Mouse (Mus musculus): ENCODE results near the gene Gpc5. TPM values are rescaled to one million over a fixed set of nuclear protein-coding genes. Genes with fewer than 3 reads are reported as not detected.

Gene Gpc5
- polyA plus RNA-seq, 1 experiment from 2014 or later: 1.5 TPM

DNA sequence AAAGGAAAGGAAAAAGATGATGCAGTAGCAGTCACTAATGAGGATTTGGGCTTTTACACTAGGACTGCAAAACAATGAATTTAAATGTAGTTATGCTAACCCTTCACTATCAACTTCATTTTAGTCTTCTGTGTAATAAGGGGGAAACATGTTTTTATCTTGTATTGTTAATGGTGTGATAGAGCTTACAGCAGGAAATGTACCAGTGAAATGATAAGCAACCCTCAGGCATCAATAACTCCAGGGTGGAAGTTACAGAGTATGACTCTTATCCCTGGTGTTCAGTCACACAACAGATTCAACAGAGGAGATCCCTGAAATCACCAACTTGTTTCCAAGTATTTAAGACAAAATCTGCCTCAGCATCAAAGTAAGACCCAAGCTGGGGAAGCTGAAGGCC is 1120.0 kb downstream of the Gpc5 start:
- Histone ChIP-seq H3K9me3 (no peaks in the 10 kb centered on the region), H3K27me3 (no peaks in the 10 kb centered on the region), H3K9ac (no peak overlapping the region), H3K27ac (no peak overlapping the region), H3K4me1 (no peaks in the 10 kb centered on the region), H3K36me3 (no peaks in the 10 kb centered on the region), H3K4me3 (no peak overlapping the region), H3K4me2 (no peak overlapping the region)
- no peak for ATAC-seq (ENCODE audit: insufficient number of reproducible peaks, low FRiP score, low TSS enrichment, low read depth)

DNA sequence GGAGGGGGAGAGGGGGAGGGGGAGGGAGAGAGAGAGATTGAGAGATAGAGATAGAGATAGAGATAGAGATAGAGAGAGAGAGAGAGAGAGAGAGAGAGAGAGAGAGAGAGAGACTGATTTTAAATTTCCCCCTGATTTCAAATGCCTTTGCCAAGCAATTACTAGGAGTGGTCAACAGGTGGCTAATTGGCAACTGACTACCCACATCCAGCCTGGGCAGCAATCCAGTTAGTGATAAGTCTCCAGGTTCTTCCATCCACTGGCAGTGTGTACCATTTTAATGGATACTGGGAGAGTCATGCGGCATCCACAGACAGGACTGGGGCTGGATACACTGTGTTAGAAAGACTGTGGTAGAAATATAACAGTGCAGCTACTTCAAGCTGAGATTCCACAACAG is 1166.1 kb downstream of the Gpc5 start:
- Histone ChIP-seq H3K27me3 (no peaks in the 10 kb centered on the region), H3K27ac (no peak overlapping the region)
- WGBS: 93% methylated on average over 1 of the region's 1 CpGs

DNA sequence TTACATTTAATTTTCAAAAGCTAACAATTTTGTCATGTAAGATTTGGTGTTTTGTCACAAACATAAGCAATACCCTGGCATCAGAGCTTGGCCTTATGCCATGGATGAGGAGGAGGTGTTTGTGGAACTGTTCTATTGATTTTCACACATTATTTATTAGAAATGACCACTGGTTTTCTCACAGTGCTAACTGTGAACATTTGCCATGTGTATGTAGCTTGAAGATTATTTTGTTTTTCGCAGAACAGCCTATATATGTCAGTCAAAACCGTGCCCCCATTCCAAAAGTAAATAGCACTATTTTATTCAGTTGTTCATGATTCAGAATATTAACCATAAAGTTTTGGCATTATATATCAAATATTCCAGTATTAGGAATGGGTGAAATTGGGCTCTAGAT is 1216.5 kb downstream of the Gpc5 start:
- Histone ChIP-seq H3K4me3 (no peak overlapping the region), H3K9ac (no peak overlapping the region), H3K4me1 (no peaks in the 10 kb centered on the region), H3K9me3 (no peaks in the 10 kb centered on the region), H3K27ac (no peak overlapping the region), H3K4me2 (no peak overlapping the region), H3K27me3 (no peaks in the 10 kb centered on the region), H3K36me3 (no peaks in the 10 kb centered on the region)
- WGBS: 88% methylated on average over 2 of the region's 2 CpGs
- ATAC-seq (ENCODE audit: insufficient number of reproducible peaks, low FRiP score, low TSS enrichment, low read depth): no peak

More for the DNA sequence above, 1166.1 kb downstream of the Gpc5 start:
- Histone ChIP-seq H3K4me3 (no peak overlapping the region), H3K4me1 (no peaks in the 10 kb centered on the region), H3K9ac (no peak overlapping the region), H3K9me3 (no peaks in the 10 kb centered on the region), H3K4me2 (no peak overlapping the region), H3K36me3 (no peaks in the 10 kb centered on the region)
- no peak for ATAC-seq (ENCODE audit: insufficient number of reproducible peaks, low FRiP score, low TSS enrichment, low read depth)

DNA sequence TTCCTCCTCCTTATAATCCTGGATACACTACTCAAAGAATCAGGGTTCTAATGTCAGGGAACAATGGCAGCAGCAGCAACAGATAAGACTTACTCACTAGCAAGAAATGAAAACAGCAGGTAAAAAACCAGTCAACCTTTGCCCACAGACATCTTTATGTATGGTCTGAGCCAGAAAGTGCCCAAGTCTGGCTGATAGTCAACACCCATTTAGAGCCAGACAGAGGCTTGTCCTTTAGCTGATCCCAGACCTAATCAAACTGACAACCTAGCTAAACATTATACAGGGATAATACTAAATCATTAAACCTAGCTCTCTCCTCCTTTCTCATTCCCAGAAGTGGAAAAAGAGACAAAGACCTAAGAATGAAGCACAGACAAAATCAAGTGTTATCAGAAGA is 1225.5 kb downstream of the Gpc5 start:
- Histone ChIP-seq H3K27ac (no peak overlapping the region), H3K4me2 (no peak overlapping the region)

DNA sequence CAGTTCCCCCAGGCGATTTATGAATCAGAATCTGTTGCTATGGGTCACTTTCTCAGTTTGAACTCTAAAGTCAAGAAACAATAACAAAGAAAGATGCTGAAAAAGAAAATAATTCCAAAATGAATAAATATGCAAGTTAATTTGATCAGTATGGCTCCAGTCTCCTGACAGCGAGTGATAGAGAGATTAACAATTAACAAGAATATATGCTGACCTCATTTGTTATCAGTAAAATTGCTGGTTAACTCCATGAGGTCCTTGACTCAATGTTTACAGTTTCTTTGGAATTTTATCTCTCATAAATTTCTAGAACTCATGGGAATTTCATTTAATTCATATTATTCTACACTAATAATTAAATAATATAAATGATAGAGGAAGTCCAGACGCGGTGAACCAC is 1244.2 kb downstream of the Gpc5 start:
- no peak overlapping the region for H3K9ac ChIP-seq
- no peaks in the 10 kb centered on the region for H3K4me1 ChIP-seq
- no peak overlapping the region for H3K4me3 ChIP-seq
- no peak overlapping the region for H3K27ac ChIP-seq
- H3K4me2 ChIP-seq: no peak overlapping the region
- H3K9me3 ChIP-seq: no peaks in the 10 kb centered on the region
- H3K36me3 ChIP-seq: no peaks in the 10 kb centered on the region
- WGBS: 82% methylated on average over 4 of the region's 4 CpGs
- no peak for ATAC-seq (ENCODE audit: insufficient number of reproducible peaks, low FRiP score, low TSS enrichment, low read depth)
- H3K27me3 ChIP-seq: no peaks in the 10 kb centered on the region

More for the DNA sequence above, 1225.5 kb downstream of the Gpc5 start:
- Histone ChIP-seq H3K9me3 (no peaks in the 10 kb centered on the region), H3K4me1 (no peaks in the 10 kb centered on the region), H3K4me3 (no peak overlapping the region), H3K27me3 (no peaks in the 10 kb centered on the region), H3K9ac (no peak overlapping the region), H3K36me3 (no peaks in the 10 kb centered on the region)
- ATAC-seq (ENCODE audit: insufficient number of reproducible peaks, low FRiP score, low TSS enrichment, low read depth): no peak

DNA sequence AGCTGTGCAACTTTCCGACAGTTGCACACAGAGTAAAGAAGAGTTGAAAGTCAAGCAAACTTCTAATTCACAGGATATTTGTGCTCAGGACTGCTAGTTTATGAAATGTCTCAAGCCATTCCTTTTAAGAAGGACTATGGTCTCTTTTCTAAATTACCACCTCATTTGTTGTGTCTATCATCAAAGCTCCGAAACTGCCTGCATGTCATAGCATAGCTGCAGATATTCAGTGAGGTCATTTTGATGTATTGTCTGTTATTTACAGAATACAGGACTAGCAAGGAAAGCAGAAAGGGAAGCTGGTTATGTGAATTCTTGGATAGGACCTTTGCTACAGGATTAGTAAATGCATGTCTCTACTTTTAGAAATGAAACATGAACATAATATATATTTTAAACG is 1246.4 kb downstream of the Gpc5 start:
- Histone ChIP-seq H3K4me1 (no peaks in the 10 kb centered on the region), H3K9me3 (no peaks in the 10 kb centered on the region), H3K36me3 (no peaks in the 10 kb centered on the region), H3K4me3 (no peak overlapping the region), H3K9ac (no peak overlapping the region), H3K27me3 (no peaks in the 10 kb centered on the region), H3K4me2 (no peak overlapping the region), H3K27ac (no peak overlapping the region)
- no peak for ATAC-seq (ENCODE audit: insufficient number of reproducible peaks, low FRiP score, low TSS enrichment, low read depth)
- 77% methylated on average over 3 of the region's 3 CpGs for WGBS

DNA sequence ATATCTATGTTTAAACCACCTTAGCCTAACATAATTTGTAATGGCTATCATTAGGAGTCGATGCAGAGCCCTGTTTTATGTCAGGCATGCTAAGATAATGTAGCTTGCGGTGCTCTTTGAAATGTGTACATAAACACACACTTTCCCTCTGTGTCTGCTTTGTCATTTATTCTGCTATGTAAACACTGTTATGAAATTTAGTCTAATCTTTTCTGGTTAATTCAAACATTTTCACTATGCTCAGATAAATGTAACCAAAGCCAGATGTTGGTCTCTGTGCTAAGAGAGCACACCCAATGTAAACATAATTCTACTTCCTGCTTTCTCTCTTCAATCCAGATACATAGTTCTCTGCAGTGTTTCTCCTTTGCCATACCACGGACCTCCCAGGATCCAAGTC is 1256.5 kb downstream of the Gpc5 start:
- no peaks in the 10 kb centered on the region for H3K36me3 ChIP-seq
- H3K9ac ChIP-seq: no peak overlapping the region
- H3K4me3 ChIP-seq: no peak overlapping the region
- H3K9me3 ChIP-seq: no peaks in the 10 kb centered on the region
- H3K27ac ChIP-seq: no peak overlapping the region
- no peaks in the 10 kb centered on the region for H3K4me1 ChIP-seq
- 73% methylated on average over 3 of the region's 3 CpGs for WGBS
- no peaks in the 10 kb centered on the region for H3K27me3 ChIP-seq
- H3K4me2 ChIP-seq: no peak overlapping the region
- no peak for ATAC-seq (ENCODE audit: insufficient number of reproducible peaks, low FRiP score, low TSS enrichment, low read depth)

DNA sequence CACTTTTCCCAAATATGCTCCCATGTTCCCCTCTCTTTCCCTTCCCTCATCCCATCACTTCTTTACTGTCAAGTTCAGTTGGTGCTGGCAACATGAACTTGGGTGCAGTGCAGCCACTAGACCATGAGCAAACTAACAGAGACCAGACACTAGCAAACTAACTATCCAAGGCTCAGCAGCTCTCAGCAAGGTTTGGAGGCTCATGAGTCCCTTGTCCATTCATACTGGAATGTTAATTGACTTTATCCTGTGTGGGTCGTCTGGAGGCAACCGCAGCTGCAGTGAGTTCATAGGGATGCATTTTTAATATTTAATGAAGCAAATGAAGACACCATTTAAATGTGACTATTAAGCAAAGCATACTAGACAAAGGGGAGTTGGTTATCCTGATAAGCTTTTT is 1292.6 kb downstream of the Gpc5 start:
- Histone ChIP-seq H3K4me1 (no peaks in the 10 kb centered on the region), H3K9ac (no peak overlapping the region), H3K4me3 (no peak overlapping the region), H3K4me2 (no peak overlapping the region), H3K27me3 (no peaks in the 10 kb centered on the region), H3K9me3 (no peaks in the 10 kb centered on the region), H3K27ac (no peak overlapping the region), H3K36me3 (no peaks in the 10 kb centered on the region)
- no peak for ATAC-seq (ENCODE audit: insufficient number of reproducible peaks, low FRiP score, low TSS enrichment, low read depth)
- WGBS: 70% methylated on average over 2 of the region's 2 CpGs

DNA sequence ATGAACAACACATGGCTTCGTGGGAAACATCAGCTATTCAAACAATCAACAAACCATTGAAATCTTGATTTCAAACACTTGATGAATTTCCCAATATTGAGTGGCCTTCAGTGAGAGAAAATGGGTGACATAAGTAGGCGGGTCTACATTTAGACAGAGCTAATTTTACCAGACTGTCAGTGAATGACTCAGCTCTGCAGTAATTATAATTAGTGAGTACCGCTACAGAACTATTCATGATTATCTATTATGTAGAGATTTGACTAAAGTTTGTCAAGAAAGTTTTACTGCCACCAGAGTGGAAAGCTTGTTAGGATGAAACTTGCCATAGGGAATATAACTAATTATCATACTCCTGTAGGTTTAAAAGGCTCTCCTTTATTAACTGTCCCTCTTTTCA is 1323.5 kb downstream of the Gpc5 start:
- H3K9me3 ChIP-seq: no peaks in the 10 kb centered on the region
- H3K36me3 ChIP-seq: no peaks in the 10 kb centered on the region
- WGBS: 83% methylated on average over 3 of the region's 3 CpGs
- no peak overlapping the region for H3K27ac ChIP-seq
- H3K27me3 ChIP-seq: no peaks in the 10 kb centered on the region
- H3K4me1 ChIP-seq: no peaks in the 10 kb centered on the region
- no peak overlapping the region for H3K4me2 ChIP-seq
- no peak overlapping the region for H3K4me3 ChIP-seq
- no peak for ATAC-seq (ENCODE audit: insufficient number of reproducible peaks, low FRiP score, low TSS enrichment, low read depth)
- H3K9ac ChIP-seq: no peak overlapping the region

DNA sequence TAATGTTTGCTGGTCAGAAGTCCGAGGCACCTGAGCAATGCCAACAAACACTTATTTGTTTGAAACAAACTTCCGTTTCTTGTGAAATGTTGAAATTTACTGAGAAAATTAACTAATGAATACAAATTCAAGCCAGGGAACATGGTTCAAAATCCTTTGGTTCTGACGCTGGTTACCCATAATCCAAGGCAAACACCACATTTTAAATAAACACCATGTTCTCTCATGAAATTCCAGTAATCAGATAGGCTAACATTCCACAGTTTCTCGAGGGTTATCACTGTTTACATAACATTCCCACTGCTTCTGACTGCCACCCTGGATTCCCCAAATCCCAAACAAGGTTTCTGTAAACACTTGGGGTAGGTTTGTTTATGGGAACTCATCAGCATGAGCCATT is 1356.2 kb downstream of the Gpc5 start:
- 44% methylated on average over 4 of the region's 4 CpGs for WGBS
- Histone ChIP-seq H3K9me3 (no peaks in the 10 kb centered on the region), H3K36me3 (no peaks in the 10 kb centered on the region), H3K9ac (no peak overlapping the region), H3K4me2 (no peak overlapping the region), H3K27ac (no peak overlapping the region), H3K27me3 (no peaks in the 10 kb centered on the region), H3K4me1 (no peaks in the 10 kb centered on the region), H3K4me3 (no peak overlapping the region)
- no peak for ATAC-seq (ENCODE audit: insufficient number of reproducible peaks, low FRiP score, low TSS enrichment, low read depth)

DNA sequence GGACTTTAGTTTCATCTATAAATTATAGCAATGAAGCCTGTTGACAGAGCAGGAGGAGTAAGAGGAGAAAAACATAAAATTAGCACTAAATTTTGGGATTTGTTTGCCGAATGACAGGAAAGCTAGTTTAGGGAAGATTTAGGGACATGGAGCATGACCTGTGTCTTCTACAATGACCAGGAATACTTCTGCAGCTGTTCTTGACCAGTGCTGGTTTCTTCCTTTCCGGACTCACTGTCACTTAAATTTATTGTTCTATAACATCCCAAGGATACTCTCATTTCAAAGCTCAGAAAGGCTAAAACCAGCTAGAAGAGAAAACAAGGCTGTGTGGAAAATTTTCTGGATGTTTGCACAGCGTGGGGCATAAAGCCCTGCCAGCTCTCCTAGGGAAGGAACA is 1361.3 kb downstream of the Gpc5 start:
- Histone ChIP-seq H3K27ac (no peak overlapping the region), H3K9ac (no peak overlapping the region), H3K4me3 (no peak overlapping the region), H3K36me3 (no peaks in the 10 kb centered on the region), H3K9me3 (no peaks in the 10 kb centered on the region), H3K4me1 (no peaks in the 10 kb centered on the region), H3K4me2 (no peak overlapping the region), H3K27me3 (no peaks in the 10 kb centered on the region)
- WGBS: 57% methylated on average over 3 of the region's 3 CpGs
- no peak for ATAC-seq (ENCODE audit: insufficient number of reproducible peaks, low FRiP score, low TSS enrichment, low read depth)

DNA sequence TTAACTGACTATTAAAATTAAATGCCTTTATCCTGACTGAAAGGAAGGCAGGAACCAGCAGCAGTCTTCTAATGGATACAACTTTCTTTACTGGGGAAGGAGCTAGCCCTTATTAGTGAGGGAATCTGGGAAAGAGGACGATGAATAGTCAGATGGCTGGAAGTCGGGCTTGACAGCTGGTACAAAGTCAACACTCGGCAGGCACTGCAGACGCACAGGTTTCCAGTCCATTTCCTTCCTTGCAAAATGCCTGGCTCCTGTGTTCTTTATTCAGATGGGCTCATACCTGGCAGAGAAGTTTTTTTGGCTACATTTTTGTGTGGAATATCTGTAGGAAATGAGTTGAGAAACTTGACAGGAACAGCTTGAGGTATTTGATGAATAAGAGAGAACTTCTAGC is 1364.2 kb downstream of the Gpc5 start:
- 41% methylated on average over 4 of the region's 4 CpGs for WGBS
- no peak for ATAC-seq (ENCODE audit: insufficient number of reproducible peaks, low FRiP score, low TSS enrichment, low read depth)
- Histone ChIP-seq H3K27ac (no peak overlapping the region), H3K4me2 (no peak overlapping the region), H3K4me3 (no peak overlapping the region), H3K27me3 (no peaks in the 10 kb centered on the region), H3K9me3 (no peaks in the 10 kb centered on the region), H3K36me3 (no peaks in the 10 kb centered on the region), H3K4me1 (no peaks in the 10 kb centered on the region), H3K9ac (no peak overlapping the region)

DNA sequence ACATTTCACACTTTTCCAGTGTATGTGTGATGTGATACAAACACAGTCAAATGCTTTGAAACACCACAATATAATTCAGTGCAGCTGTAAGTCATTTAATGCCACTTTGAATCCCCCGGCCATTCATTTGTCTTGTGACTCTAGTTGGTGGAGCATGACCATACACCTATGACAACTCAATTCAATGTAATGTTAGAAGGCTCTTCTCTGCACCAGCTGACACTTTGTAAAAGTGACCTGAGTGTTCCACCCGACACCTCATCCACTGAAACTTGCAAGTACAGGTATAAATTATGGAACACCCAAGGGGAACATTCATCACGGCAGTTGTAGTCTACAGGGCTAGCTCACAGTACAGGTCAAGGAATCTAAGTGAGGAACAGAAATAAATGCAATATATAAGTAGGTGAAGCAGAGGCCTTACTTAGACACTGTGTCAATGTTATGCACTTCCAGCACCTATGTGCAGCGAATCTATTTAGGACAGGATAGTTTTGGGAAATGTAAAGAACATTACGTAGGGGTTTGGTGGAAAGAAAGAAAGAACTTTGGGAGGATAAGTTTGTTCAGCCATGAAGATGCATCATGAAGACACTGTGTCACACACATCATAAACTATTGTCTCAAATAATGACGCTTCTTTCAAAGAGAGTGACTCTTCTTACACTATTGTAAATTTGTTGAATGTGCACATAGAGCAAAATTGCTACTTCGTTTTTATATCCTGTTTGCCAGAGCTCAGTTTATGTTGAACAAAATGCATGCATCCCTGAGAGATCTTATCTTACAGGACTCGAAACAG is 1381.6 kb downstream of the Gpc5 start:
- 76% methylated on average over 8 of the region's 8 CpGs for WGBS
- Histone ChIP-seq H3K4me2 (no peak overlapping the region), H3K27ac (no peak overlapping the region), H3K9ac (no peak overlapping the region), H3K4me1 (no peaks in the 10 kb centered on the region), H3K4me3 (no peak overlapping the region), H3K9me3 (no peaks in the 10 kb centered on the region), H3K27me3 (no peaks in the 10 kb centered on the region), H3K36me3 (no peaks in the 10 kb centered on the region)
- ATAC-seq (ENCODE audit: insufficient number of reproducible peaks, low FRiP score, low TSS enrichment, low read depth): no peak
